Mouse (Mus musculus): ENCODE results near the gene Isg20.

Gene Isg20

GRCm38 (mm10) chr7:78958499-78959073 is 45.4 kb downstream of the Isg20 start:
- DNase-seq (ENCODE audit: low read depth, low spot score), result no peak
- Histone ChIP-seq H3K27me3 (ENCODE audit: control insufficient read depth, insufficient read depth, low read length, poor library complexity, severe bottlenecking) (no peaks in the 10 kb centered on the region), H3K36me3 (ENCODE audit: control insufficient read depth, insufficient read depth, low read length, poor library complexity, severe bottlenecking) (no peaks in the 10 kb centered on the region)

- Histone ChIP-seq H3K27me3 (ENCODE audit: control insufficient read depth, insufficient read depth, low read length, poor library complexity, severe bottlenecking) (no peaks in the 10 kb centered on the region), H3K36me3 (ENCODE audit: control insufficient read depth, insufficient read depth, low read length, poor library complexity, severe bottlenecking) (no peaks in the 10 kb centered on the region)
- no peak for DNase-seq (ENCODE audit: low read depth, low spot score)
Measured at GRCm38 (mm10) chr7:78963891-78964290, 50.7 kb downstream of the Isg20 start.

All from splenic B cell, adult 2 months (primary cell).